Mouse (Mus musculus): ENCODE measurements at regions not wholly inside any gene's neighbourhood (a gene's known extent, or its start where the extent isn't known, plus 50 kb on each side); places are given as distances from the start of the nearest gene placed in this dataset.

DNA sequence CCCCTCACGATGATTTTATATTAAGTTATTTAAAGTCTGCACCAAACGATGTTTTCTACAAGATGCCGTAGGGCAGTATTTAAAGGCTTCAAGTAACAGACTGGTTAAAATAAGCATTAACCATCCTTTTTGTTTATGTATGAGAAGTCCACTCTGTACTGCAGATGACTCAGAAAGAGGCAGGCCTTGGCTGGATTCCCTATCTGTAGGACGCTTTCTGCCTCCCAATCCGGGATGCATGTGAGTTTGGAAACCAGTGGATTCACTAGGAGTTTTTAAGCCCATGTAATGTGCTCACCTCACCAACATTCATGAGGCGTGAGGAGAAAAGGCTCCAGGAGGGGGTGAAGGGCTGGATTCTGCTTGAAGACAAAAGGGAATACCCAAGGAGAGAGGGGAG lies 63.1 kb downstream of the Cmpk2 start:
- ATAC-seq: no peak
- Histone ChIP-seq H3K4me1 (ENCODE audit: control insufficient read depth, insufficient read depth, low read depth, low read length) (peaks cover 15% of the 10 kb centered on the region), H3K4me2 (ENCODE audit: low read length) (no peak overlapping the region), H3K27me3 (replicated peaks; ENCODE audit: control insufficient read depth, insufficient read depth, low read length) (no peaks in the 10 kb centered on the region), H3K36me3 (ENCODE audit: control insufficient read depth, insufficient read depth, low read length) (no peaks in the 10 kb centered on the region), H3K9ac (ENCODE audit: low read depth, low read length) (no peak overlapping the region), H3K4me3 (ENCODE audit: low read length) (no peak overlapping the region), H3K27ac (ENCODE audit: low read depth, low read length) (no peak overlapping the region), H3K9me3 (ENCODE audit: control insufficient read depth, low read length) (no peaks in the 10 kb centered on the region)
- 85% methylated on average over 6 of the region's 6 CpGs for WGBS

All from hindbrain, embryonic 16.5 days (tissue).